Mouse (Mus musculus): ENCODE measurements around the gene Kmt5b. TPM values are rescaled to one million over a fixed set of nuclear protein-coding genes. Genes with fewer than 3 reads are reported as not detected.

Kmt5b gene
- 69.6 TPM for polyA plus RNA-seq (2017; shearing (Covaris generic))

DNA sequence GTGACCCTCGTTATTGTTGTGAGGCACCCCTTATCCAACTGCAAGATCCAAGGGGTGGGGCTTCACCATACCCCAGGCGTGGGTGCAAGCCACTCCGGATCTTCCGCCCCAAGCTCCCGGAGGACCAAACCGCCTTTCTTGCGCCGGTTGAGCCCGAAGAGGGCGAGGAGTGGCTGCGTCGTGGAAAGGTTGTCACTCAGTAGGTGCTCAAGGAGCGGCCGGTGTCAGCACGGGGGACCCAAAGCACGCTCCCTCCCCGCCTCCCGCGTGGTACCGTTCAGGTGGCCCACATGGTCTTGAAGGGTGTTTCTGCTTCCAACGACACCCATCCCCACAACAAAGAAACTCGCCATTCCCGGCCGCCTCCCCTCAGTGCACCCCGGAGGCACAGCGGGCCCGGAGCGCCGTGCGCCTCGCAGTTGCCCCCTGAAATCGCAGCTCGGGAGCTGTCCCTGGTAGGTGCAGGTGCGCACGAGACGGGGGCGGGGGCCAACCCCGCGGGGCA, at the start of gene Kmt5b:
TSS of gene Kmt5b (plus strand) at position 146 of the 505 bp plus-strand sequence.

DNA sequence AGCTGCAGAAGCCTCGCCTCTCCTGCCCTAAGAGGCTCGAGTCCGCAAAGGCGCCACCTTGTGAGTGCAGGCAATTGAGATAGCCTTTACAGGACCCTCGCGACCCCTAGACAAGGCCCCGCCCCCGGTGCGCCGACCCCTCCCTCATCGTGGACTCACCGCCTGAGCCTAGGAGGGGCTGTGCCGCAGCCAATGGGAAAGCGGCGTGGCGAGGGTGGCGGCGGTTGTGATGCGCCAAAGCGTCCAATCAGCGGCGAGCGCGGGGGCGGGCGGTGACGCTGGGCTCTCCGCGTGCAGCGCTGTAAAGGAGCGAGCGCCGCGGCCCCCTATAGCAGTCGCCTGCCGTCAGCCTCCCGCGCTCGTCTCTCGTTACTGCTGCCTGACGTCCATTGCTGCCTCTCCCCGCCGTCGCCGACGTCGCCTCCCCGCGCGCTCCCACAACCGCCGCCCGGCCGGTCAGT, 84.3 kb downstream of the Kmt5b start, which contains the start of gene Chka:
TSS of gene Chka (plus strand) at position 272 of the 461 bp plus-strand sequence.

Other genes with a start within 250 kb of the Kmt5b start
- 82.2 TPM for gene Ppp6r3, start 191.7 kb upstream of the Kmt5b start, polyA plus RNA-seq (2017; shearing (Covaris generic))
- gene Lrp5, start 80.9 kb upstream of the Kmt5b start, polyA plus RNA-seq (2017; shearing (Covaris generic)), result 1.1 TPM
- 28.5 TPM for gene 1810055G02Rik, start 59.1 kb upstream of the Kmt5b start, polyA plus RNA-seq (2017; shearing (Covaris generic))
- gene Chka, start 84.4 kb downstream of the Kmt5b start, polyA plus RNA-seq (2017; shearing (Covaris generic)), result 27.0 TPM
- gene Tcirg1, start 139.7 kb downstream of the Kmt5b start, polyA plus RNA-seq (2017; shearing (Covaris generic)), result 66.4 TPM
- 118 TPM for gene Ndufs8, start 145.4 kb downstream of the Kmt5b start, polyA plus RNA-seq (2017; shearing (Covaris generic))
- 0.20 TPM for gene Aldh3b1, start 162.4 kb downstream of the Kmt5b start, polyA plus RNA-seq (2017; shearing (Covaris generic))
- gene Unc93b1, start 167.8 kb downstream of the Kmt5b start, polyA plus RNA-seq (2017; shearing (Covaris generic)), result 37.0 TPM
- 0.29 TPM for gene Aldh3b3, start 191.2 kb downstream of the Kmt5b start, polyA plus RNA-seq (2017; shearing (Covaris generic))
- gene Aldh3b2, start 204.9 kb downstream of the Kmt5b start, polyA plus RNA-seq (2017; shearing (Covaris generic)), result not detected
- gene Acy3, start 219.1 kb downstream of the Kmt5b start, polyA plus RNA-seq (2017; shearing (Covaris generic)), result not detected
- gene Tbx10, start 225.3 kb downstream of the Kmt5b start, polyA plus RNA-seq (2017; shearing (Covaris generic)), result not detected
- 12.7 TPM for gene Nudt8, start 233.2 kb downstream of the Kmt5b start, polyA plus RNA-seq (2017; shearing (Covaris generic))
- 0.85 TPM for gene Gm49405, start 233.2 kb downstream of the Kmt5b start, polyA plus RNA-seq (2017; shearing (Covaris generic))
- 2.1 TPM for gene Doc2g, start 235.9 kb downstream of the Kmt5b start, polyA plus RNA-seq (2017; shearing (Covaris generic))
- 109 TPM for gene Ndufv1, start 245.4 kb downstream of the Kmt5b start, polyA plus RNA-seq (2017; shearing (Covaris generic))